In genomic region chr6:143525092-143525491, GRCm38 (mm10) we compare ENCODE assay signal across 20 mouse cellular contexts.
"Had no signal": no experiment of that assay in that cellular context is flagged by ENCODE, and none has a peak within 500 bp of the region (broad histone marks: within the 10 kb centered on the region; RNA-seq: fewer than 3 reads in every experiment).

No protein-coding gene starts in this region.

- ATAC-seq: lung, postnatal 0 days; midbrain, embryonic 13.5 days; midbrain, embryonic 15.5 days had no signal

- H3K4me3 ChIP-seq: lung, embryonic 15.5 days; megakaryocyte, embryonic 14.5 days; midbrain, embryonic 13.5 days; midbrain, embryonic 15.5 days; neural tube, embryonic 13.5 days; neural tube, embryonic 15.5 days had no signal

- H3K9ac ChIP-seq: lung, embryonic 15.5 days; midbrain, embryonic 13.5 days; midbrain, embryonic 15.5 days; neural tube, embryonic 13.5 days; neural tube, embryonic 15.5 days had no signal

- H3K4me2 ChIP-seq: lung, embryonic 15.5 days; midbrain, embryonic 11.5 days; midbrain, embryonic 13.5 days; midbrain, embryonic 15.5 days; neural tube, embryonic 13.5 days; neural tube, embryonic 15.5 days had no signal

- H3K27ac ChIP-seq: lung, embryonic 15.5 days; macrophage; midbrain, embryonic 13.5 days; midbrain, embryonic 15.5 days; neural tube, embryonic 13.5 days; neural tube, embryonic 15.5 days had no signal

- DNase-seq: lung, adult 2 months; lung, postnatal 14 days; lung, postnatal 36 days; retina, postnatal 1 day; right cerebral cortex, adult 18-20 months; right cerebral cortex, postnatal 25 days; right cerebral cortex, postnatal 4 days; spleen, adult 18-20 months; thymus, adult 18-20 months; thymus, postnatal 14 days; thymus, postnatal 36 days had no signal

- H3K27me3 ChIP-seq: megakaryocyte, embryonic 14.5 days; midbrain, embryonic 13.5 days; midbrain, embryonic 15.5 days; neural tube, embryonic 13.5 days; neural tube, embryonic 15.5 days had no signal

- H3K4me1 ChIP-seq: lung, embryonic 15.5 days; megakaryocyte, embryonic 14.5 days; midbrain, embryonic 13.5 days; midbrain, embryonic 15.5 days; neural tube, embryonic 13.5 days; neural tube, embryonic 15.5 days had no signal

- H3K9me3 ChIP-seq: lung, embryonic 15.5 days; midbrain, embryonic 15.5 days; neural tube, embryonic 15.5 days had no signal

- H3K36me3 ChIP-seq: lung, embryonic 15.5 days; midbrain, embryonic 13.5 days; midbrain, embryonic 15.5 days; neural tube, embryonic 13.5 days; neural tube, embryonic 15.5 days had no signal
